Mouse (Mus musculus) lung, adult 2 months (tissue): ENCODE measurements at regions not wholly inside any gene's neighbourhood (a gene's known extent, or its start where the extent isn't known, plus 50 kb on each side); places are given as distances from the start of the nearest gene placed in this dataset.

Experiments
- CTCF ChIP-seq: fragments of 200-500 bp; IDR thresholded peaks from 2 replicates; pipeline ENCODE4 v1.5.1; 2011; ENCODE audit warnings: mild to moderate bottlenecking, low read length, control low read depth; ENCODE audit not compliant: insufficient read depth
- POLR2A ChIP-seq: fragments of 200-500 bp; IDR thresholded peaks from 2 replicates; pipeline ENCODE4 v1.6.1; 2011; ENCODE audit warnings: low read depth, mild to moderate bottlenecking, control low read depth, low read length, borderline replicate concordance; ENCODE audit errors: extremely low read depth

- TF ChIP-seq CTCF (no peak), POLR2A (no peak)
These were observed 470.4 kb downstream of the Vrk1 start for GRCm38 (mm10) chr12:106480281-106481060.
